Mouse (Mus musculus): ENCODE results near the gene Angptl2. TPM values are rescaled to one million over a fixed set of nuclear protein-coding genes. Genes with fewer than 3 reads are reported as not detected.

The Angptl2 gene
- total and polyA plus RNA-seq, 2 experiments from 2014 or later: 9.8 to 16.8 TPM

GRCm38 (mm10) chr2:33237581-33237980, 21.7 kb downstream of the Angptl2 start:
- WGBS: 72% methylated on average over 6 of the region's 6 CpGs
- Histone ChIP-seq H3K27ac (ENCODE audit: low read depth, low read length) (no peak overlapping the region), H3K4me1 (ENCODE audit: insufficient read depth, low read length) (no peaks in the 10 kb centered on the region), H3K4me2 (ENCODE audit: low read depth, low read length, poor library complexity, severe bottlenecking) (no peak overlapping the region), H3K27me3 (ENCODE audit: insufficient read depth, low read length) (no peaks in the 10 kb centered on the region), H3K9ac (replicated peaks; ENCODE audit: low read length, poor library complexity, severe bottlenecking) (no peak overlapping the region), H3K9me3 (ENCODE audit: low read length) (no peaks in the 10 kb centered on the region), H3K36me3 (ENCODE audit: insufficient read depth, low read length) (peaks cover 7% of the 10 kb centered on the region; the same call in 1 of the 2 replicates), H3K4me3 (ENCODE audit: low read depth, low read length) (no peak overlapping the region)
- DNase-seq (ENCODE audit: low spot score) (no peak), ATAC-seq (ENCODE audit: low FRiP score) (no peak)
- TF ChIP-seq CTCF (IDR thresholded peaks at IDR 0.05): no peak

- Histone ChIP-seq H3K4me1 (ENCODE audit: insufficient read depth, low read length) (no peaks in the 10 kb centered on the region), H3K4me3 (ENCODE audit: low read depth, low read length) (no peak overlapping the region), H3K36me3 (ENCODE audit: insufficient read depth, low read length) (peaks cover 17% of the 10 kb centered on the region; the same call in 1 of the 2 replicates), H3K9me3 (ENCODE audit: low read length) (no peaks in the 10 kb centered on the region), H3K9ac (replicated peaks; ENCODE audit: low read length, poor library complexity, severe bottlenecking) (no peak overlapping the region), H3K27ac (ENCODE audit: low read depth, low read length) (no peak overlapping the region), H3K27me3 (ENCODE audit: insufficient read depth, low read length) (no peaks in the 10 kb centered on the region), H3K4me2 (ENCODE audit: low read depth, low read length, poor library complexity, severe bottlenecking) (no peak overlapping the region)
- no peak for ATAC-seq (ENCODE audit: low FRiP score)
- WGBS: 81% methylated on average over 6 of the region's 6 CpGs
- no peak for TF ChIP-seq CTCF (IDR thresholded peaks at IDR 0.05)
- DNase-seq (ENCODE audit: low spot score): no peak
These were observed 29.0 kb downstream of the Angptl2 start for GRCm38 (mm10) chr2:33244880-33245279.

GRCm38 (mm10) chr2:33245350-33245749, 29.5 kb downstream of the Angptl2 start:
- Histone ChIP-seq H3K9ac (replicated peaks; ENCODE audit: low read length, poor library complexity, severe bottlenecking) (no peak overlapping the region), H3K4me2 (ENCODE audit: low read depth, low read length, poor library complexity, severe bottlenecking) (no peak overlapping the region), H3K4me1 (ENCODE audit: insufficient read depth, low read length) (no peaks in the 10 kb centered on the region), H3K9me3 (ENCODE audit: low read length) (no peaks in the 10 kb centered on the region), H3K27ac (ENCODE audit: low read depth, low read length) (no peak overlapping the region), H3K27me3 (ENCODE audit: insufficient read depth, low read length) (no peaks in the 10 kb centered on the region), H3K4me3 (ENCODE audit: low read depth, low read length) (no peak overlapping the region), H3K36me3 (ENCODE audit: insufficient read depth, low read length) (peaks cover 17% of the 10 kb centered on the region; the same call in 1 of the 2 replicates)
- no peak for DNase-seq (ENCODE audit: low spot score)
- no peak for TF ChIP-seq CTCF (IDR thresholded peaks at IDR 0.05)
- ATAC-seq (ENCODE audit: low FRiP score): no peak

GRCm38 (mm10) chr2:33246841-33247240, 31.0 kb downstream of the Angptl2 start:
- no peak for ATAC-seq (ENCODE audit: low FRiP score)
- H3K9me3 ChIP-seq (ENCODE audit: low read length): no peaks in the 10 kb centered on the region
- H3K4me3 ChIP-seq (ENCODE audit: low read depth, low read length): no peak overlapping the region
- no peak for DNase-seq (ENCODE audit: low spot score)
- H3K27ac ChIP-seq (ENCODE audit: low read depth, low read length): no peak overlapping the region
- H3K27me3 ChIP-seq (ENCODE audit: insufficient read depth, low read length): no peaks in the 10 kb centered on the region
- H3K36me3 ChIP-seq (ENCODE audit: insufficient read depth, low read length): peaks cover 17% of the 10 kb centered on the region; the same call in 1 of the 2 replicates
- TF ChIP-seq CTCF (IDR thresholded peaks at IDR 0.05): no peak
- 84% methylated on average over 5 of the region's 5 CpGs for WGBS
- no peak overlapping the region for H3K4me2 ChIP-seq (ENCODE audit: low read depth, low read length, poor library complexity, severe bottlenecking)
- H3K4me1 ChIP-seq (ENCODE audit: insufficient read depth, low read length): no peaks in the 10 kb centered on the region
- H3K9ac ChIP-seq (replicated peaks; ENCODE audit: low read length, poor library complexity, severe bottlenecking): no peak overlapping the region

- DNase-seq (ENCODE audit: low spot score) (no peak), ATAC-seq (ENCODE audit: low FRiP score) (no peak)
- Histone ChIP-seq H3K9ac (replicated peaks; ENCODE audit: low read length, poor library complexity, severe bottlenecking) (no peak overlapping the region), H3K4me2 (ENCODE audit: low read depth, low read length, poor library complexity, severe bottlenecking) (no peak overlapping the region), H3K4me1 (ENCODE audit: insufficient read depth, low read length) (no peaks in the 10 kb centered on the region), H3K36me3 (ENCODE audit: insufficient read depth, low read length) (peaks cover 10% of the 10 kb centered on the region; the same call in 1 of the 2 replicates), H3K4me3 (ENCODE audit: low read depth, low read length) (no peak overlapping the region), H3K9me3 (ENCODE audit: low read length) (no peaks in the 10 kb centered on the region), H3K27ac (ENCODE audit: low read depth, low read length) (no peak overlapping the region), H3K27me3 (ENCODE audit: insufficient read depth, low read length) (no peaks in the 10 kb centered on the region)
- WGBS: 90% methylated on average over 7 of the region's 7 CpGs
- TF ChIP-seq CTCF (IDR thresholded peaks at IDR 0.05): no peak
These were observed 32.7 kb downstream of the Angptl2 start for GRCm38 (mm10) chr2:33248549-33248948.

GRCm38 (mm10) chr2:33249922-33250633, 34.2 kb downstream of the Angptl2 start:
- DNase-seq (ENCODE audit: low spot score): no peak
- Histone ChIP-seq H3K9ac (replicated peaks; ENCODE audit: low read length, poor library complexity, severe bottlenecking) (no peak overlapping the region), H3K27me3 (ENCODE audit: insufficient read depth, low read length) (no peaks in the 10 kb centered on the region), H3K9me3 (ENCODE audit: low read length) (no peaks in the 10 kb centered on the region), H3K27ac (ENCODE audit: low read depth, low read length) (no peak overlapping the region), H3K4me3 (ENCODE audit: low read depth, low read length) (no peak overlapping the region), H3K36me3 (ENCODE audit: insufficient read depth, low read length) (peaks cover 10% of the 10 kb centered on the region; the same call in 1 of the 2 replicates), H3K4me1 (ENCODE audit: insufficient read depth, low read length) (peaks cover 2% of the 10 kb centered on the region; the same call in 1 of the 2 replicates), H3K4me2 (ENCODE audit: low read depth, low read length, poor library complexity, severe bottlenecking) (no peak overlapping the region)
- TF ChIP-seq CTCF (IDR thresholded peaks at IDR 0.05): no peak
- WGBS: 81% methylated on average over 3 of the region's 3 CpGs
- ATAC-seq (ENCODE audit: low FRiP score): no peak
